Comparison of ENCODE assay signal across 33 mouse cellular contexts in genomic region chr5:146247709-146248108, GRCm38 (mm10). TPM values are rescaled to one million over a fixed set of nuclear protein-coding genes. Genes with fewer than 3 reads are reported as not detected.
DNase-seq lines count a peak whose midpoint lies in the region; ATAC-seq and TF ChIP-seq lines count a peak whose summit lies in the region.
"Had no signal": no experiment of that assay in that cellular context is flagged by ENCODE, and none has a peak within 500 bp of the region (broad histone marks: within the 10 kb centered on the region; RNA-seq: fewer than 3 reads in every experiment).

No protein-coding gene starts in this region.

- intact Hi-C loops in gastrocnemius, adult 2 months (cut with DNase I), result no loop called here

- H3K4me1 ChIP-seq in liver, embryonic 12.5 days, result peaks cover 99% of the 10 kb centered on the region
- H3K4me1 ChIP-seq in liver, postnatal 0 days (ENCODE audit: insufficient read depth), result peaks cover 76% of the 10 kb centered on the region
- H3K4me1 ChIP-seq in small intestine, adult 2 months (ENCODE audit: control insufficient read depth, insufficient read depth, insufficient read length, low read length), result peaks cover 11% of the 10 kb centered on the region
- H3K4me1 ChIP-seq in kidney, embryonic 16.5 days (ENCODE audit: insufficient read depth, low read length), result peaks cover 4% of the 10 kb centered on the region; the same call in 1 of the 2 replicates
- H3K4me1 ChIP-seq: hindbrain, embryonic 10.5 days; hindbrain, embryonic 15.5 days; limb, embryonic 12.5 days; midbrain, embryonic 12.5 days had no signal

- no peak for ATAC-seq in liver, embryonic 12.5 days
- ATAC-seq in liver, postnatal 0 days, result no peak
- no peak for ATAC-seq in kidney, embryonic 16.5 days (ENCODE audit: low FRiP score, low TSS enrichment)
- ATAC-seq: forebrain, postnatal 0 days had no signal

- no peaks in the 10 kb centered on the region for H3K9me3 ChIP-seq in liver, embryonic 12.5 days (replicated peaks)
- H3K9me3 ChIP-seq in liver, postnatal 0 days (ENCODE audit: low read length), result no peaks in the 10 kb centered on the region
- H3K9me3 ChIP-seq in kidney, embryonic 16.5 days (ENCODE audit: low read length), result no peaks in the 10 kb centered on the region
- H3K9me3 ChIP-seq: heart, embryonic 13.5 days; hindbrain, embryonic 10.5 days; hindbrain, embryonic 15.5 days; limb, embryonic 12.5 days; megakaryocyte, embryonic 14.5 days; midbrain, embryonic 12.5 days had no signal

- no peak overlapping the region for H3K4me3 ChIP-seq in gastrocnemius, adult 2 months
- no peak overlapping the region for H3K4me3 ChIP-seq in liver, embryonic 12.5 days
- H3K4me3 ChIP-seq in liver, postnatal 0 days (ENCODE audit: low read depth, low read length), result no peak overlapping the region
- H3K4me3 ChIP-seq in small intestine, adult 2 months (ENCODE audit: low read depth, low read length), result no peak overlapping the region
- H3K4me3 ChIP-seq in kidney, embryonic 16.5 days (ENCODE audit: low read length), result no peak overlapping the region
- H3K4me3 ChIP-seq in layer of hippocampus, adult 2 months, result no peak overlapping the region
- H3K4me3 ChIP-seq: erythroblast, embryonic 14.5 days; heart, embryonic 13.5 days; hindbrain, embryonic 10.5 days; hindbrain, embryonic 15.5 days; left cerebral cortex, adult 2 months; limb, embryonic 12.5 days; megakaryocyte, embryonic 14.5 days; midbrain, embryonic 12.5 days had no signal

- no peak for DNase-seq in gastrocnemius, adult 2 months
- DNase-seq in gastrocnemius, adult 18-20 months (ENCODE audit: low spot score), result no peak
- DNase-seq in liver, result no peak
- DNase-seq in liver, postnatal 0 days, result no peak
- no peak for DNase-seq in layer of hippocampus, adult 2 months (ENCODE audit: low spot score in 2 of 2)
- DNase-seq: adrenal gland, postnatal 10 days; cerebellum, adult 11 months; cerebellum, adult 9-11 months; forebrain, postnatal 0 days; gastrocnemius, postnatal 14 days; heart, adult 18-20 months; heart, postnatal 10 days; kidney, adult 8-10 months; kidney, postnatal 14 days; lung, adult 18-20 months; lung, postnatal 10 days; retina, postnatal 1 day; right cerebral cortex, postnatal 25 days; spleen, adult 18-20 months; thymus, adult 18-20 months; thymus, postnatal 25 days had no signal

- H3K27ac ChIP-seq in gastrocnemius, adult 2 months, result peak overlapping the region; percentile 9; the same call in 1 of the 2 replicates
- peak overlapping the region; percentile 38 for H3K27ac ChIP-seq in liver, embryonic 12.5 days
- peak overlapping the region; percentile 41 for H3K27ac ChIP-seq in liver, postnatal 0 days (ENCODE audit: low read depth)
- peak overlapping the region; percentile 56 for H3K27ac ChIP-seq in small intestine, adult 2 months (ENCODE audit: insufficient read depth, low read depth, low read length)
- H3K27ac ChIP-seq in kidney, embryonic 16.5 days (ENCODE audit: low read length), result no peak overlapping the region
- no peak overlapping the region for H3K27ac ChIP-seq in layer of hippocampus, adult 2 months
- H3K27ac ChIP-seq: heart, embryonic 13.5 days; hindbrain, embryonic 10.5 days; hindbrain, embryonic 15.5 days; left cerebral cortex, adult 2 months; limb, embryonic 12.5 days; midbrain, embryonic 12.5 days had no signal

- no peak for TF ChIP-seq POLR2A in small intestine, adult 2 months (IDR thresholded peaks at IDR 0.05; ENCODE audit: low read depth, low read length)

- no peak for TF ChIP-seq CTCF in gastrocnemius, adult 2 months (IDR thresholded peaks at IDR 0.05)
- TF ChIP-seq CTCF in liver, postnatal 0 days (IDR thresholded peaks at IDR 0.05; ENCODE audit: low read depth), result no peak
- TF ChIP-seq CTCF in small intestine, adult 2 months (IDR thresholded peaks at IDR 0.05; ENCODE audit: extremely low read depth, insufficient read length, insufficient replicate concordance, low read depth, low read length), result no peak
- TF ChIP-seq CTCF in layer of hippocampus, adult 2 months (conservative IDR thresholded peaks at IDR 0.05), result no peak

- no peak overlapping the region for H3K4me2 ChIP-seq in liver, embryonic 12.5 days
- H3K4me2 ChIP-seq in liver, postnatal 0 days (ENCODE audit: low read depth, low read length), result 0 out of 2 replicates have a peak overlapping the region, but pooled peaks have one; percentile 11
- H3K4me2 ChIP-seq in kidney, embryonic 16.5 days (replicated peaks; ENCODE audit: low read depth, low read length), result no peak overlapping the region
- H3K4me2 ChIP-seq: heart, embryonic 13.5 days; hindbrain, embryonic 15.5 days; limb, embryonic 12.5 days; midbrain, embryonic 12.5 days had no signal

- H3K9ac ChIP-seq in liver, embryonic 12.5 days, result 0 out of 2 replicates have a peak overlapping the region, but pooled peaks have one; percentile 24
- H3K9ac ChIP-seq in liver, postnatal 0 days (replicated peaks), result no peak overlapping the region
- no peak overlapping the region for H3K9ac ChIP-seq in kidney, embryonic 16.5 days (replicated peaks; ENCODE audit: low read length)
- H3K9ac ChIP-seq: forebrain, postnatal 0 days; heart, embryonic 13.5 days; hindbrain, embryonic 15.5 days; limb, embryonic 12.5 days; midbrain, embryonic 12.5 days had no signal

- H3K27me3 ChIP-seq in liver, embryonic 12.5 days (replicated peaks), result no peaks in the 10 kb centered on the region
- H3K27me3 ChIP-seq in liver, postnatal 0 days (ENCODE audit: insufficient read depth, low read length), result no peaks in the 10 kb centered on the region
- H3K27me3 ChIP-seq in small intestine, adult 2 months (ENCODE audit: control insufficient read depth, insufficient read depth, low read length), result no peaks in the 10 kb centered on the region
- H3K27me3 ChIP-seq in kidney, embryonic 16.5 days (ENCODE audit: insufficient read depth, low read length), result no peaks in the 10 kb centered on the region
- H3K27me3 ChIP-seq: CH12.LX; heart, embryonic 13.5 days; hindbrain, embryonic 15.5 days; limb, embryonic 12.5 days; megakaryocyte, embryonic 14.5 days; midbrain, embryonic 12.5 days had no signal

- 61% methylated on average over 5 of the region's 5 CpGs for WGBS in liver, embryonic 12.5 days (ENCODE audit: insufficient replicate concordance)
- WGBS in liver, postnatal 0 days (ENCODE audit: insufficient replicate concordance), result 59% methylated on average over 5 of the region's 5 CpGs
- 60% methylated on average over 5 of the region's 5 CpGs for WGBS in small intestine, adult 2 months
- WGBS in kidney, embryonic 16.5 days, result 74% methylated on average over 5 of the region's 5 CpGs

- no peak for TF ChIP-seq EP300 in liver, postnatal 0 days (IDR thresholded peaks at IDR 0.05; ENCODE audit: low read depth)

- peaks cover 16% of the 10 kb centered on the region for H3K36me3 ChIP-seq in liver, embryonic 12.5 days
- H3K36me3 ChIP-seq in liver, postnatal 0 days (replicated peaks; ENCODE audit: insufficient read depth, low read length), result no peaks in the 10 kb centered on the region
- no peaks in the 10 kb centered on the region for H3K36me3 ChIP-seq in small intestine, adult 2 months (ENCODE audit: control insufficient read depth, insufficient read depth, low read length)
- H3K36me3 ChIP-seq in kidney, embryonic 16.5 days (ENCODE audit: insufficient read depth, low read length), result no peaks in the 10 kb centered on the region
- H3K36me3 ChIP-seq: heart, embryonic 13.5 days; hindbrain, embryonic 15.5 days had no signal

RNA-seq across cellular contexts. Expression of gene Cdk8, which starts 16.7 kb away (rescaled TPM):
- 10 to 100 TPM; 16.8 to 17.6 TPM for total RNA-seq in gastrocnemius, adult 2 months (2021)
- 10 to 100 TPM; 14.9 to 17.5 TPM for total RNA-seq in gastrocnemius, adult 18-20 months (2021)
- 30.7 and 32.5 TPM in 2 replicates for polyA plus RNA-seq in liver, embryonic 12.5 days (2016; fragmentation: Nextera tagmentation; extraction: Ambion mirVana)
- polyA plus RNA-seq in liver, postnatal 0 days (2015; fragmentation: Nextera tagmentation; extraction: Ambion mirVana), result 11.4 and 12.0 TPM in 2 replicates
- polyA plus RNA-seq in small intestine, adult 2 months (2012; rRNA removed), result 19.8 and 31.7 TPM in 2 replicates
- 11.4 and 12.4 TPM in 2 replicates for polyA plus RNA-seq in kidney, embryonic 16.5 days (2015; fragmentation: Nextera tagmentation; extraction: Ambion mirVana)
- 10 to 100 TPM; 40.7 to 44.5 TPM for total RNA-seq in layer of hippocampus, adult 2 months (2021)

RNA-seq across cellular contexts. Expression of gene Rnf6, which starts 26.4 kb away (rescaled TPM):
- total RNA-seq in gastrocnemius, adult 2 months (2021), result 10 to 100 TPM; 40.9 to 41.5 TPM
- 10 to 100 TPM; 37.0 to 41.0 TPM for total RNA-seq in gastrocnemius, adult 18-20 months (2021)
- polyA plus RNA-seq in liver, embryonic 12.5 days (2016; fragmentation: Nextera tagmentation; extraction: Ambion mirVana), result 24.8 and 25.3 TPM in 2 replicates
- 21.4 and 21.9 TPM in 2 replicates for polyA plus RNA-seq in liver, postnatal 0 days (2015; fragmentation: Nextera tagmentation; extraction: Ambion mirVana)
- 6.1 and 12.9 TPM in 2 replicates for polyA plus RNA-seq in small intestine, adult 2 months (2012; rRNA removed)
- 71.2 and 71.9 TPM in 2 replicates for polyA plus RNA-seq in kidney, embryonic 16.5 days (2015; fragmentation: Nextera tagmentation; extraction: Ambion mirVana)
- 10 to 100 TPM; 64.6 to 70.8 TPM for total RNA-seq in layer of hippocampus, adult 2 months (2021)

Comparison
In these comparisons a context has a peak if more than half of its experiments do, and no peak if none do; other contexts are left out.
1. H3K27ac ChIP-seq: peak in gastrocnemius, adult 2 months (single experiment), liver, embryonic 12.5 days (single experiment), liver, postnatal 0 days (single experiment) and small intestine, adult 2 months (single experiment); none in kidney, embryonic 16.5 days (single experiment) and layer of hippocampus, adult 2 months (single experiment).